Mouse (Mus musculus): Measurements from ENCODE around the gene Arid3c.

The Arid3c gene

DNA sequence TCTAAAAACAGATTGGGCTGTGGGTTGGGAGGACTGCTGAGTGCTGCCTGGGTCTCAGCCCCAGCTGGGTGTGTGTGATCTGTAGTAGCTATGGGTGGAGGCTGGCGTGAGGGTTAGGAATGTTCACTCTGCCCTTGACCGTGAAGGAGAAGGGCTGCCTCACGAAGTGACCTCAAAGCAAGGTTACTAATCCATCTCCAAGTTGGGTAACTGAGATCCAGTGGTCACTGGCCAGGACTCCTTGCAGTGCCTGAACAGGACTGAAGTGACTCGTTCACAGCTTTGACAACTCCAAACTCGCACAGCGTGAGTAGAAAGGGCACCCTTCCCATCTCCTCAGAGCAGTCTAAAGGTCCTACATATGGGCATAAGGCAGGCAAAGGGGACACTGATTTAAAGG, 52.1 kb downstream of the Arid3c start:
- DNase-seq (ENCODE audit: low spot score in 2 of 2): no peak

DNA sequence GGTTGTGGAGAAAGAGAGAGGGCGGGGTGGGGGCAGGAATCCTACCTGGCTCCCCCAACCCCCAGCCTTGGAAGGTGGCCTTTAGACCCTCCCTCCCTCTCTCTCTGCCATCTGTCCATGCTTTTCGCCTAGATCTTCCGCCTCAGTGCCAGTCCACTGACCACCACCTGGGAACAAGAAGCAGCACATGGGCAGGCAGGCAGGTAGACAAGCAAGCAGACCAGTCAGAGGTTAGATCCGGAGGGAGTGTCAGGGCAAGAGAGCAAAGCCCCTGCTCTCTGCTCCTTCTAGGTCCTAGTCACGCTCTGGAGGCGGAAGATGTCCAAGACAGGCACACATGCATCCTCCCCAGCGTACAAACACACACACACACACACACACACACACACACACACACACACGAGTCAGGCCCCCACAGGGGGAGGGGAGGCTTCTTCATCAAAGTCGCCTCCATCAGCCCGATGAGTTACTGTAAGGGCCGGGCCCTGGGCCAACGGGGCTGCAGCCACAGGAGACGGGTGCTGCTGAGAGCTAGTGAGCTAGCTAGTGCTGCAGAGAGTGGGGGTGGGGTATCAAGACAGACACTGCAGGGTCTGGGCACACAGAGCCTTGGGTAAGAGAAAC, 53.8 kb downstream of the Arid3c start:
- no peak for DNase-seq (ENCODE audit: low spot score in 2 of 2)

GRCm38 (mm10) chr4:41676248-41677005, 54.5 kb downstream of the Arid3c start:
- no peak for DNase-seq (ENCODE audit: low spot score in 2 of 2)

All from left cerebral cortex, adult 9 months (tissue).